Mouse (Mus musculus): ENCODE data around the gene Ifnl3.
A peak's percentile ranks its signal among the peaks of the same experiment; 100 is the strongest.
"Not testable (repeated sequence)": the region's sequence is repeated elsewhere in the genome, so short reads cannot be mapped to it uniquely, and the experiment has no call there.

The Ifnl3 gene

DNA sequence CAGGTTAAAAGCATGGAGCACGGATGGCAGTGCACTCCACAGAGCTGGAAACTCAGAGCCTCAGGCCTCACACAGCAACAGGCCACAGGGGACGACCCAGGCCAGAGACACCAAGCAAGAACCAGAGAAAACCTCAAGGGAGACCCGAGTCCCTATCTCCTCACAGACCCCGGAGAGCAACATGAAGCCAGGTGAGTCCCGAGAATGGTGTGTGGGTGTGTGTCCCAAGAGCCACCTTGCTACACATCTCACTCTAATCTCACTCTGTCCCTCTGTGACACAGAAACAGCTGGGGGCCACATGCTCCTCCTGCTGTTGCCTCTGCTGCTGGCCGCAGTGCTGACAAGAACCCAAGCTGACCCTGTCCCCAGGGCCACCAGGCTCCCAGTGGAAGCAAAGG is at the start of gene Ifnl3:
Gene Ifnl3, plus strand, starts transcription at position 301 of the 400 bp plus-strand sequence.
- DNase-seq: not testable (repeated sequence)

DNA sequence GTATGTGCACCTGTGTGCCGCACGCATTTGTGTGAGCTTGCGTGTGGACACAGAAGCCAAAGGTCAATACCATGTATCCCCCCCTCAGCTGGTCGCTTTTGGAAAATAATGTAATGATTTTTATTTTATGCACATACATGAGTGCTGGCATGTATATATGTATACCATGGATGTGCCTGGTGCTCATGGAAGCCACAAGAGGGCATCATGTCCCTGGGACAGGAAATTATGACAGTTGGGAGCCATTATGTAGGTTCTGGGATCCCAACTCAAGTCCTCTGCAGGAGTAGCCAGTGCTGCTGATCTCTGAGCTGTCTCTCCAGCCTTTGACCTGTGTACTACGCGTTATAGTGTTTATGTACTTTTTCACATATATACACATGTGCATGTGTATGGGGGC is 46.4 kb upstream of the Ifnl3 start:
- no peak for DNase-seq

DNA sequence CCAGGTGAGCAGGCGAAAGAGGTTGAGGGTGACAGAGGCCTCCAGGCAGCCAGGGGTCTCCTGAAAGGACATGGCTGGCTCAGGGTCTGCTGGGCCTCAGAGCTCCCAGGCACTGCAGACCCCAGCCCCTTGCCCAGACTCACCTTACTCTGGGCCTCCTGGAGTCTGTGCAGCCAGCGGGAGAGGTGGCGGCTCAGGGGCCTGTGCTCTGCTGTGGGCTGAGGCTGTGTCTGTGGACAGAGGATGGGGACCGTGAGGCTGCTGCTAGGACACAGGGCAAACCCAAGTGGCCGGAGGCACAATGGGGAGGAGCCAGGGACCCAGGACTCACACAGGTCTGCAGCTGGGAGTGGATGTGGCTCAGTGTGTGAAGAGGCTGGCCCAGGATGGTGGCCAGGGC is 45.3 kb upstream of the Ifnl3 start:
- no peak for DNase-seq

DNA sequence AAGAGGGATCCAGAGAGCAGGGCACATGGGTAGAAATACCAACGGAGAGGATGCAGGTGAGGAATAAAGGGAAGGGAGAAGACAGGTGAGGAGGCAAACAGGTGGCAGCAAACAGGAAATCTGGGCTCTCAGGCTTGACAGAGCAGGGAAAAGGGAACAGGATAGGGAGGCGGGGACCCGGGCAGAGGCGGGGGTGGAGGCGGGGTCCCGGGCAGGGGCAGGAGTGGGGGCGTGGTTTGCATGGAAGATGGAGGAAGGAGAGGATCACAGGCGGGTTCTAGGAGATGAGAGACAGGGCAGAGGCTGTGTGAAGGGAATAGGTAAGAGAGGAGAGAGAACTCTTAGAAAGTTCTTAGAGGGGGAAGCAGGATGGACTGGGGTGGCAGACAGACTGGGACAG is 43.8 kb upstream of the Ifnl3 start:
- DNase-seq: no peak

DNA sequence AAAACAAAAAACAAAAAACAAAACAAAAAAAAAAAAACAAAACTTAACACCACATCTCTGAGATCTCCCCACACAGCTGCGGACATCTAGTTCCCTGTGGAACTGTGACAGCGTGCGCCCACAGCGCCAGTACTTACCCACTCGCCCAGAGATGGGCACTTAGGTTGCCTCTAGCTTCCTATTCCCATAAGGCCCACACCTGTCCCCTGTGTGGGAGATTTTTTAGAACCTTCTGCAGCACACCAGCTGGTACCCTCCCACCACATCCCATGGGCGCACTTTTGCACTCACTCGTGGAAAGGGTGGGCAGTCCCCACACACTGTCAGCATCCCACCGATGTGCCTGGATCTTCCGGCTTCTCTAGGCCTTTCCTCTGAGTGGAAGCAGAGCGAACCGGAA is 39.8 kb upstream of the Ifnl3 start:
- DNase-seq: no peak

DNA sequence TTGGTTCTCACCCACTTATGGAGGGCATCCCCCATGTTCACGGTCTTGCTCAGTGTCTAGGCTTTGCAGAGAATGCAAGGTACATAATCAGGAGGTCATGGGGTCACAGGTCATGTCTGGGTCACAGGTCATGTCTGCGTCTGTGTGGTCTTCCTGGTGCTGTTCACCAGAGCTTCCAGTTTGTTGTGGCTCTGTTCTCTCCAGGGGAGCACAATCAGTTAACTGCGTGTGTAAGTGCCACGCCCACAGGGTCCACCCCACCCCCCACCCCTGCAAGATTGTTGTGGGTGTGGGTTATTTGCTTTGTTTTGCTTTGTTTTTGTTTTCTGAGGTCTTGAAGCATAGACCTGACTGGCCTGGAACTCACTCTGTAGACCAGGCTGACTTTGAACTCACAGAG is 38.4 kb upstream of the Ifnl3 start:
- no peak for DNase-seq

- peak; percentile 16 for DNase-seq
These were observed 34.6 kb upstream of the Ifnl3 start for GRCm38 (mm10) chr7:28488030-28488491.

- peak; percentile 75 for DNase-seq
These were observed 32.2 kb upstream of the Ifnl3 start for GRCm38 (mm10) chr7:28490410-28490809.

- DNase-seq: peak; percentile 7
These were observed 31.7 kb upstream of the Ifnl3 start for GRCm38 (mm10) chr7:28490903-28491302.

- DNase-seq: no peak
These were observed 30.3 kb upstream of the Ifnl3 start for GRCm38 (mm10) chr7:28492310-28492709.

DNA sequence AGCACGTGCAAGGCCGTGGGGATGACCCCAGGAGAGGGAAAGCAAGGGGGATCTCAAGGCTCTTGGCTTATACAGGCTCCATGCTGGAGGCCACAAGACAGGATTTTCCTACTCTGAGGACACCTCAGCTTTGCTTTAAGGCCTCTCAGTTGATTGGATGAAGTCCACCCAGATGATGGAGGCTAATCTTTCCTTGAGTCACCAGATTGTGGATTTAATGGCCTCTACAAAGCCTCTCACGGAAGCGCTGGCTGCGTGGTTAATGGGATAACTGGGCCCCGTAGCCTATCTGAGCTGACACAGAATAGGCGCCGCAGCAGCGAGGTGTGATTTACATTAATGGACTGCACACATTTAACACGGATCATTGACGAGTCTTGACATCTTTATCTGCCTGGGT is 27.2 kb upstream of the Ifnl3 start:
- no peak for DNase-seq

DNA sequence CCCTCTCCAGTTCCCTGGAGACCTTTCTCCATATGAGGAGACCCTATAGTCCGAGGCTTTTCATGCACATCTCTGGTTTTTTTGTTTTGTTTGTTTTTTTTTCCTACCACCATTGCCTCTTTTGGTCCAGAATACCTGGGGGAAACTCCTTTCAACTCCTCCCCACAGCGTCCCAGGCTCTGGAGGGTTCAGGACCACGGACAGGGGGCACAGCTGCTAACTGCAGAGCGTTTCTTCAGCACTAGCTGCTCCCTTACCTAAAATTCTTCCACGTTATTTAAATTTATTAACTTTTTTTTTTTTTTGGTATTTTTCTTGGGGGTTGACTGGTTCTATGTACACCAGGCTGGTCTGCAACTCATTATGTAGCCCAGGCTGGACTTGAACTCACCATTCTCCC is 17.1 kb upstream of the Ifnl3 start:
- no peak for DNase-seq

DNA sequence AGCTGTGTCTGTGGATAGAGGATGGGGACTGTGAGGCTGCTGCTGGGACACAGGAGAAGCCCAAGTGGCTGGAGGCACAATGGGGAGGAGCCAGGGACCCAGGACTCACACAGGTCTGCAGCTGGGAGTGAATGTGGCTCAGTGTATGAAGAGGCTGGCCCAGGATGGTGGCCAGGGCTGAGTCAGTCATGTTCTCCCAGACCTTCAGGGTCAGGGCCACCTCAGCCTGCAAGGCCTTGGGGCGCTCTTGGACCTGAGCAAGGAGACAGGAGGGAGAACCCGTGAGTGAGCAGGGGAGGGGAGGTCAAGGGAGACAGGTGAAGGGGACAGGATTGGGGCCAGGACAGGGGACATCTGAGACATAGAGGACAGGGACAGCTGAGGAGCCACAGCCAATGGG is 13.5 kb upstream of the Ifnl3 start:
- DNase-seq: not testable (repeated sequence)

DNA sequence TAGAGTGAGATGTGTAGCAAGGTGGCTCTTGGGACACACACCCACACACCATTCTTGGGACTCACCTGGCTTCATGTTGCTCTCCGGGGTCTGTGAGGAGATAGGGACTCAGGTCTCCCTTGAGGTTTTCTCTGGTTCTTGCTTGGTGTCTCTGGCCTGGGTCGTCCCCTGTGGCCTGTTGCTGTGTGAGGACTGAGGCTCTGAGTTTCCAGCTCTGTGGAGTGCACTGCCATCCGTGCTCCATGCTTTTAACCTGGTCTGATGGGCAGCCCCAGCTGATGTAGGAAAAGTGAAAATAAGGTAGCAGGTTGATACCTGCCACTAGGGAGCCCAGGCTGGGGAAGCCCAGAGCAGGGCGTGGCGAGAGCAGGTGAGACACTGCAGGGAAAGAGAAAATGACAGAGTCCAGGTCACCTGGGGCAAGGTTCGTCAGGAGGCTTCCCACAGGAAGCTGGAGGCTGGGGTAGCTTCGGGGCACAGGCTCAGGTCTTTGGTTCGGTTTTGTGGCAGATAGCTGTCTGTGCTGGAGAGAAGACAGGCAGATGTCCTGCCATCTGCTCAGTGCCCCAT is 12.1 kb upstream of the Ifnl3 start, which contains the start of gene Ifnl2:
Gene Ifnl2, minus strand, starts transcription at position 51 of the 570 bp plus-strand sequence.
- not testable (repeated sequence) for DNase-seq

DNA sequence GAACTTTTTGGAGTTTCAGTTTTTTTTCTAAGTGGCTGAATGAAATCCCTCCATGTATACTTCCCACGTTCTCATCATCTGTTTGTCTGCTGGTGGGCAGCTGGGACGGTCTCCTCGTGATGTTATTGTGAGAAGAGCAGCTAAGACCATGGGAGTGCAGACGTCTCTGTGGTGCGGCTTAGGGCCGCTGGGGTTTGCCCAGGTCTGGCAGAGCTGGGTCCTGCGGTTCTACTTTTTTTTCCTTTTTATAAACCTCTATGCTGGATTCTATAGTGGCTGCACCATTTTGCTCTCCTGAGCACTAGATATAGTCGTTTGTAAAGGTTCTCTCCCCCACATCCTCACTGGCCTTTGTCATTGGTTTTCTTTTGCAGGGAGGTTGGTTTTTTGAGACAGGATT is 11.2 kb upstream of the Ifnl3 start:
- DNase-seq: no peak

DNA sequence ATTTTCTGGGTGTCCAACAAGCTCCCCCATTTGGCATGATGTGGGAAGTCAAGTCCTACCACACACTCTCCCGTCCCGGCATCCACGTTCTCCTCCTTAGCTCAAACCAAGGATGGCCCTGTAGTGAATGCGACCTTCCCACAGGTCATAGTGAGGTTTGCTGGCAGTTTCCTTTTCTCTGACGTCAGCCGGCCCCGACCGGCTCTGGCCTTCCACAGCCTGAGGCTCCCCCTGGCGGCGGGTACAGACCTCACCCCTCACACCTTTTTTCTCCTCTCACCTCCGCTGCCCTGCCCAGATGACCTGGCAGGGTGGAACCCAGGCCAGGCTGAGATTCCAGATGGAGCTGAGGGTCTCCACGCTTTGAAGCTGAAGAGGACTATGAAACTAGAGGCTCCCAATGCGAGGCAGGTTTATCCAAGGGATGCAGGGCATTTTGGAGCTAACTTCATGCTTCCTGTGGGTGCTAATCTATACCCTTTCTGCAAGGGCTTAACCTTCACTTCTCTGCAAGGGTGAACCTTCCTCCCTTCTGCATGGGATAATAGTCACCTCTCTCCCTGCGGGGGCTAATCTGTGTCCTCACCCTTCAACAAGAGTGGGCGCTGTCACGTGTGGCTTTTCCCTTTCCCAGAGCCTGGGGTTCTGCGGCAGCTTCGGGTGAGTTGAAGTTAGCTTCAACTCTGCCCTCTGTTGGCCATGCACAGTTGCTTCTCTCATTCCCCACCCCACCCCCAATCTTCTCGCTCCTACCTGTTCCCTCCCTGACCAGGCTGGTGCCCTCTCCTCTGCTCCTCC is 5.5 kb downstream of the Ifnl3 start:
- peak; percentile 76 for DNase-seq

- DNase-seq: no peak
These were observed 9.4 kb downstream of the Ifnl3 start for GRCm38 (mm10) chr7:28532005-28532404.

- not testable (repeated sequence) for DNase-seq
These were observed 16.2 kb downstream of the Ifnl3 start for GRCm38 (mm10) chr7:28538886-28539285.

GRCm38 (mm10) chr7:28540526-28540925 is 17.9 kb downstream of the Ifnl3 start, which contains the start of gene Sycn:
TSS of gene Sycn (plus strand) at chr7:28540885.
- DNase-seq: no peak

DNA sequence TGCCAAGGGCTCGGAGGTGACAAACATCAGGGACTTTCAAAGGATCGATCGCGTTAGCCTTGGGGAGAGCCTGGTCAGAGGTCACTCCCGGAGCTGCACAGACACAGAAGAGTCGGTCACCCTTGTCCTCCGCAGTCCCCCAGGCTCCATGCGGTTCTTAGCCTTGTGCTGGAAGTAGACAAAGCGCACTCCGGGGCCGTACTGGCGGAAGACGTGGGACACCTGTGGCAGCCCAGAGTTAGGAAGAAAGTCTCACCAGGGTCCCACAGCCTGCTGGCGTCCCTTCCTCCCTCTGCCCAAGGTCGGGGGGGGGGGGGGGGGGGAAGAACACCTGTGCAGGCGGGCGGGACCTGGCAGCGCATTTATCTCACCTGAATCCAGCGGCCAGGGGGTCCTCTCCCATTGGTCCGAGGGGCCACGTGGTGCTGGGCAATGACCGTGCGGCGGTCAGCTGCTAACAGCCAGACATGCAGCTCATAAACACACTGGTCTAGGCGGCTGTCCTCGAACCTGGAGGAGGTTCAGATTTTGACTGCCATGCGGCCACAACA is 21.5 kb downstream of the Ifnl3 start:
- DNase-seq: peak; percentile 70

GRCm38 (mm10) chr7:28545048-28545890 is 22.6 kb downstream of the Ifnl3 start:
- peak; percentile 62 for DNase-seq

GRCm38 (mm10) chr7:28545891-28546210 is 23.2 kb downstream of the Ifnl3 start:
- no peak for DNase-seq

DNA sequence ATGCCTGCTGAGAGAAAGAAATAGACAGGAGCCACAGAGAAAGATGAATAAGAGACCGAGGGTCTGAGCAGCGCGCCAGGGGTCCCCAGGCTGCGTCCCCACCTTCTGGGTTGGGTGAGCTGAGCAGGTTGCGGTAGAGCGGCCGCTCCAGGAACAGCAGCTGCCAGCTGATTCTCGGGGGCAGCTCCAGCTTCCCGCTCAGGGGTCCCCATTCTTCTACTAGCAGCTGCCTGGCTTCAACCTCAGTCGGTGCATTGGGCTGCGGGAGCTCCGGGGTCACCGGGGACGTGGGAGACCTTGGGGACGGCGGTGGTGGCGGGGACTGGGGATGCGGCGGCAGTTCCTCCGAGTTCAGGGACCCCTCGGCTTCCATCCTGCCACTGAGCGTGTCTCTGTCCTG is 24.0 kb downstream of the Ifnl3 start:
- no peak for DNase-seq

Data from kidney, adult 11 months (tissue).